Comparison of ENCODE assay signal across 23 mouse cellular contexts in genomic region chr2:104068450-104068849, GRCm38 (mm10). TPM values are rescaled to one million over a fixed set of nuclear protein-coding genes. Genes with fewer than 3 reads are reported as not detected.
DNase-seq lines count a peak whose midpoint lies in the region; ATAC-seq and TF ChIP-seq lines count a peak whose summit lies in the region.
"Not testable (repeated sequence)": the region's sequence is repeated elsewhere in the genome, so short reads cannot be mapped to it uniquely, and the experiment has no call there.
"Had no signal": no experiment of that assay in that cellular context is flagged by ENCODE, and none has a peak within 500 bp of the region (broad histone marks: within the 10 kb centered on the region; RNA-seq: fewer than 3 reads in every experiment).

Gene Gm10799 (minus strand): TSS chr2:104068550.

- TF ChIP-seq EP300 in CH12.LX (IDR thresholded peaks at IDR 0.05; ENCODE audit: low read length); liver, postnatal 0 days (IDR thresholded peaks at IDR 0.05; ENCODE audit: low read depth): not testable (repeated sequence)

- H3K9ac ChIP-seq in CH12.LX (ENCODE audit: insufficient read depth, low read depth); heart, embryonic 12.5 days; kidney, embryonic 15.5 days; liver, embryonic 13.5 days; liver, embryonic 15.5 days; liver, postnatal 0 days (replicated peaks): not testable (repeated sequence)

- H3K36me3 ChIP-seq in CH12.LX (replicated peaks in 1 of 2; ENCODE audit: control insufficient read depth in 1 of 2, insufficient read depth in 1 of 2, low read length in 1 of 2); heart, embryonic 12.5 days; kidney, embryonic 15.5 days; liver, embryonic 13.5 days; liver, postnatal 0 days (replicated peaks; ENCODE audit: insufficient read depth, low read length): not testable (repeated sequence)
- H3K36me3 ChIP-seq in liver, embryonic 15.5 days (replicated peaks): peaks cover 11% of the 10 kb centered on the region; the same call in 1 of the 2 replicates

- not testable (repeated sequence) for H3K9me3 ChIP-seq in CH12.LX (replicated peaks; ENCODE audit: low read length); heart, embryonic 12.5 days (replicated peaks); kidney, embryonic 15.5 days (replicated peaks); liver, embryonic 13.5 days (replicated peaks); liver, embryonic 15.5 days (replicated peaks); liver, postnatal 0 days (ENCODE audit: low read length)

- WGBS in heart, embryonic 12.5 days: 63% methylated on average over 7 of the region's 7 CpGs
- WGBS in kidney, embryonic 15.5 days: 82% methylated on average over 7 of the region's 7 CpGs
- 34% methylated on average over 7 of the region's 7 CpGs for WGBS in liver, embryonic 13.5 days (ENCODE audit: insufficient replicate concordance)
- WGBS in liver, embryonic 15.5 days (ENCODE audit: insufficient replicate concordance): 22% methylated on average over 7 of the region's 7 CpGs
- 42% methylated on average over 7 of the region's 7 CpGs for WGBS in liver, postnatal 0 days (ENCODE audit: insufficient replicate concordance)

- not testable (repeated sequence) for H3K4me1 ChIP-seq in CH12.LX (ENCODE audit: control insufficient read depth in 1 of 2, insufficient read depth in 2 of 2); heart, embryonic 12.5 days (replicated peaks); kidney, embryonic 15.5 days
- H3K4me1 ChIP-seq in liver, embryonic 13.5 days (replicated peaks): peaks cover 65% of the 10 kb centered on the region
- peaks cover 56% of the 10 kb centered on the region for H3K4me1 ChIP-seq in liver, embryonic 15.5 days (replicated peaks)
- H3K4me1 ChIP-seq in liver, postnatal 0 days (ENCODE audit: insufficient read depth): peaks cover 21% of the 10 kb centered on the region

- TF ChIP-seq CTCF in CH12.LX (conservative IDR thresholded peaks at IDR 0.05 in 1 of 2, IDR thresholded peaks at IDR 0.05 in 1 of 2; ENCODE audit: low read depth in 2 of 2, low read length in 2 of 2); liver, postnatal 0 days (IDR thresholded peaks at IDR 0.05; ENCODE audit: low read depth): not testable (repeated sequence)

- peak within 1 kb of the TSS; percentile 4; the same call in 1 of the 2 replicates for H3K4me2 ChIP-seq in CH12.LX (ENCODE audit: insufficient read depth, low read depth, poor library complexity, severe bottlenecking)
- not testable (repeated sequence) for H3K4me2 ChIP-seq in heart, embryonic 12.5 days
- H3K4me2 ChIP-seq in kidney, embryonic 15.5 days: peak within 1 kb of the TSS; percentile 69; the same call in 1 of the 2 replicates
- H3K4me2 ChIP-seq in liver, embryonic 13.5 days: peak within 1 kb of the TSS; percentile 76
- peak within 1 kb of the TSS; percentile 75 for H3K4me2 ChIP-seq in liver, embryonic 15.5 days
- peak within 1 kb of the TSS; percentile 80; the same call in 1 of the 2 replicates for H3K4me2 ChIP-seq in liver, postnatal 0 days (ENCODE audit: low read depth, low read length)

- in situ Hi-C loops in CH12.LX (cut with MboI; ENCODE audit: low pct_ligation_motif_present, low pct_unique_long_range_greater_than_20kb, low sequenced_read_pairs): not testable (repeated sequence)

- H3K79me2 ChIP-seq in CH12.LX (replicated peaks; ENCODE audit: control insufficient read depth, extremely low read depth, insufficient read depth, poor library complexity, severe bottlenecking): not testable (repeated sequence)

- not testable (repeated sequence) for TF ChIP-seq RAD21 in CH12.LX (IDR thresholded peaks at IDR 0.05; ENCODE audit: low read depth, low read length)

- dilution Hi-C loops in CH12.LX (cut with MboI; ENCODE audit: extremely low pct_ligation_motif_present, extremely low pct_unique_long_range_greater_than_20kb, low sequenced_read_pairs): not testable (repeated sequence)

- not testable (repeated sequence) for H3K27me3 ChIP-seq in CH12.LX (replicated peaks); heart, embryonic 12.5 days (replicated peaks); kidney, embryonic 15.5 days; liver, embryonic 13.5 days; liver, embryonic 15.5 days; liver, postnatal 0 days (ENCODE audit: insufficient read depth, low read length)

- not testable (repeated sequence) for H3K27ac ChIP-seq in CH12.LX (ENCODE audit: insufficient read depth, low read depth); kidney, embryonic 15.5 days; liver, postnatal 0 days (ENCODE audit: low read depth)
- H3K27ac ChIP-seq in heart, embryonic 12.5 days (ENCODE audit: poor library complexity, severe bottlenecking): peak within 1 kb of the TSS; percentile 12; the same call in 1 of the 2 replicates
- H3K27ac ChIP-seq in liver, embryonic 13.5 days: peak within 1 kb of the TSS; percentile 85
- peak within 1 kb of the TSS; percentile 86 for H3K27ac ChIP-seq in liver, embryonic 15.5 days (replicated peaks)

- H3K4me3 ChIP-seq in CH12.LX (replicated peaks in 1 of 3; ENCODE audit: low read depth in 2 of 3, low read length in 2 of 3, poor library complexity in 1 of 3); heart, embryonic 12.5 days; kidney, embryonic 15.5 days (replicated peaks); liver, embryonic 13.5 days (replicated peaks); liver, embryonic 15.5 days (replicated peaks); liver, postnatal 0 days (ENCODE audit: low read depth, low read length): not testable (repeated sequence)

- DNase-seq in CH12.LX (ENCODE audit: extremely low read depth); liver, embryonic 13.5 days; liver, postnatal 0 days: not testable (repeated sequence)

- not testable (repeated sequence) for TF ChIP-seq POLR2A in CH12.LX (IDR thresholded peaks at IDR 0.05; ENCODE audit: low read depth, low read length)

- not testable (repeated sequence) for ATAC-seq in heart, embryonic 12.5 days (ENCODE audit: insufficient number of reproducible peaks, low FRiP score); kidney, embryonic 15.5 days (replicated peaks; ENCODE audit: low FRiP score); liver, embryonic 13.5 days (ENCODE audit: low read depth); liver, embryonic 15.5 days (ENCODE audit: insufficient read depth); liver, postnatal 0 days

RNA-seq across cellular contexts. Expression of gene Gm10799, which starts in this region (rescaled TPM):
- total RNA-seq in CH12.LX (2012; rRNA removed) (not detected in 2 replicates), CH12.LX (2014; rRNA removed) (not detected in 2 replicates)
- polyA plus RNA-seq in CH12.LX (2012; ENCODE audit: insufficient read length, low read depth): not detected in 2 replicates
- polyA plus RNA-seq in heart, embryonic 12.5 days (2016; fragmentation: Nextera tagmentation; extraction: Ambion mirVana): not detected in 2 replicates
- not detected in 2 replicates for polyA plus RNA-seq in kidney, embryonic 15.5 days (2015; fragmentation: Nextera tagmentation; extraction: Ambion mirVana)
- not detected in 2 replicates for polyA plus RNA-seq in liver, embryonic 13.5 days (2015; fragmentation: Nextera tagmentation; extraction: Ambion mirVana)
- polyA plus RNA-seq in liver, embryonic 15.5 days (2015; fragmentation: Nextera tagmentation; extraction: Ambion mirVana): not detected in 2 replicates
- not detected in 2 replicates for polyA plus RNA-seq in liver, postnatal 0 days (2015; fragmentation: Nextera tagmentation; extraction: Ambion mirVana)
- total RNA-seq: adrenal gland, adult 2 months; adrenal gland, postnatal 10 days; adrenal gland, postnatal 25 days; adrenal gland, postnatal 4 days; common myeloid progenitor, adult 5-6 weeks; ES-E14; forebrain, postnatal 0 days; MEL had no signal
- polyA plus RNA-seq: adrenal gland, adult 2 months; brain, embryonic 14.5 days; CD4-positive, CD25-positive, alpha-beta regulatory T cell, adult 4 months; embryonic facial prominence, embryonic 11.5 days; embryonic facial prominence, embryonic 13.5 days; embryonic facial prominence, embryonic 15.5 days; erythroblast, embryonic 14.5 days; forebrain, embryonic 11.5 days; forebrain, embryonic 13.5 days; forebrain, embryonic 15.5 days; forebrain, postnatal 0 days had no signal
